Mouse (Mus musculus) thymus, adult 2 months (tissue): ENCODE measurements at regions not wholly inside any gene's neighbourhood (a gene's known extent, or its start where the extent isn't known, plus 50 kb on each side); places are given as distances from the start of the nearest gene placed in this dataset.

ENCODE experiments used
- CTCF ChIP-seq: fragments of 200-500 bp; IDR thresholded peaks from 2 replicates; pipeline ENCODE4 v1.5.1; 2012; ENCODE audit warnings: mild to moderate bottlenecking, control low read depth, low read length, moderate library complexity, borderline replicate concordance; ENCODE audit not compliant: control insufficient read depth, poor library complexity, insufficient read depth; ENCODE audit errors: extremely low read depth
- POLR2A ChIP-seq: fragments of 200-500 bp; IDR thresholded peaks from 2 replicates; pipeline ENCODE4 v1.6.1; 2012; ENCODE audit warnings: mild to moderate bottlenecking, low read length, control low read depth, moderate library complexity; ENCODE audit not compliant: control insufficient read depth, poor library complexity, insufficient read depth; ENCODE audit errors: extremely low read depth

- TF ChIP-seq POLR2A (no peak), CTCF (no peak)
Observed at GRCm38 (mm10) chr13:71084301-71084700, 242.7 kb upstream of the Adamts16 start.
